Mouse (Mus musculus): ENCODE results near the gene Lamp2.

GRCm38 (mm10) chrX:38426043-38426442, 30.2 kb downstream of the Lamp2 start:
- no peak for TF ChIP-seq CTCF (IDR thresholded peaks at IDR 0.05; ENCODE audit: extremely low read depth, insufficient read depth, insufficient read length, insufficient replicate concordance)
- no peak for TF ChIP-seq POLR2A (IDR thresholded peaks at IDR 0.05; ENCODE audit: low read depth, low read length)
